Mouse (Mus musculus): ENCODE data around the gene Hist1h3a. TPM values are rescaled to one million over a fixed set of nuclear protein-coding genes. Genes with fewer than 3 reads are reported as not detected.
"Not testable (repeated sequence)": the region's sequence is repeated elsewhere in the genome, so short reads cannot be mapped to it uniquely, and the experiment has no call there.

The Hist1h3a gene
- polyA plus RNA-seq (2012; rRNA removed), result 29.4 and 33.4 TPM in 2 replicates

DNA sequence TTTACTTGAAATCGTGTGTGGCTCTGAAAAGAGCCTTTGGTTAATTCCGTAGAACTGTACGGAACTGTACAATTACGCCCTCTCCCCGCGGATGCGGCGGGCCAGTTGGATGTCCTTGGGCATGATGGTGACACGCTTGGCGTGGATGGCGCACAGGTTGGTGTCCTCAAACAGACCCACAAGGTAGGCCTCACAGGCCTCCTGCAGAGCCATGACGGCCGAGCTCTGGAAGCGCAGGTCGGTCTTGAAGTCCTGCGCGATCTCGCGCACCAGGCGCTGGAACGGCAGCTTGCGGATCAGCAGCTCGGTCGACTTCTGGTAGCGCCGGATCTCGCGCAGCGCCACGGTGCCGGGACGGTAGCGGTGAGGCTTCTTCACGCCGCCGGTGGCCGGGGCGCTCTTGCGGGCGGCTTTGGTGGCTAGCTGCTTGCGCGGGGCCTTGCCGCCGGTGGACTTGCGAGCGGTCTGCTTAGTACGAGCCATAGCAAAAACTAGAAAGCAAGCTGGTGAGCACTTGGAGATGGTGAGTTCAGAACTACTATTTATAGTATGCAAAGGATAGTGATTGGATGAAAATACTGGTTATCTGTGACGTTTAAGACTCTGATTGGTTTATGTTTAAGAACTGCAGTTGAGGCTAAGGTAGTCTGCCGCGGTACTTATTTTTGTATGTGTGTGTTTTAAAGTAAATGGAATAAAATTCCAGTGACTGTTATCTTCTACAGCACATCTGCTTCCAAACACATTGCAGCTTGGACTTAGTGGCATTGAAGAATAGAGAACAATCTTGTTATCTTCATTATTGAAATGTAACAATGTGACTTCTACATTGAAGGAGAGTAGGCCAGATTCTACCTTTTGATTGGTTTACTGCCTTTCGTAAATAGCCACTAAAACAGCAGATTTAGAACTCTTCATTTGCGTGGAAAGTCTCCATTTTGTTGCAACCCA is at the start of gene Hist1h3a:
TSS of gene Hist1h3a (minus strand) at position 516 of the 951 bp plus-strand sequence.
- peak; percentile 77 for TF ChIP-seq POLR2A (IDR thresholded peaks at IDR 0.05; ENCODE audit: control insufficient read depth, low read depth, low read length)
- Histone ChIP-seq H3K27ac (ENCODE audit: control insufficient read depth, insufficient read depth, low read depth, low read length) (peak within 1 kb of the TSS; percentile 75), H3K4me3 (ENCODE audit: control insufficient read depth, low read depth, low read length) (peak within 1 kb of the TSS; percentile 85), H3K4me1 (ENCODE audit: control insufficient read depth, insufficient read depth, low read length) (peaks cover 11% of the 10 kb centered on the region)
- not testable (repeated sequence) for H3K36me3 ChIP-seq (ENCODE audit: control insufficient read depth, insufficient read depth, low read length); H3K27me3 ChIP-seq (ENCODE audit: control insufficient read depth, insufficient read depth, low read length)

DNA sequence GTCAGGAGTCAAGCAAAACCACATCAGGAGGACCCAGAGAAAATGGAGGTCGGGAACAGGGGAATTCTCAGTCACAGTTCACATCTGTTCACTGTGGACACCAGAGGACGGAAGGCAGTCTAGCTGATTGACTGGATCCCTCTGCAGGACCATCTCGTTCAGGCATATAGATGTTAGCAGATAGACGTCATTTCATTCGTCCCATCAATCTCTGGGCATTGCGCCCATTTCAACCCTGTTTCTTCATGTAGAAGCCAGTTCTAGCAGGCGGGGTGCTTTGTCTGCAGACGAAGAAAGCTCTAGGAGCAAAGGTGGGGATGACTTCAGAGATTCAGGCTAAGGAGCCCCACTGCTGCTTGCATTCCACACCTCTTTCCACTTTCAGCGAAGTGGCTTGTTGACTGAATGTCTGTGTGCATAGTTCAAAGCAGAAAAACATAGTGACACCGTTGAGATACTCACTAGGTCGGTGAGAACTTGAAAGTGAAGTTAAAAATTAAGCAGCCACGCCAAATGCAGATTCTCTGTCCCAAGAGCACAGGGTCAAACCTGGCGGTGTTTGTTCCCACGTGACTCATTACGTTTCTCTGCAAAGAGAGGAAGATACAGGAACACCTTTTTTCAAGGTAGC is 44.4 kb upstream of the Hist1h3a start, which contains the start of gene Slc17a2:
TSS of gene Slc17a2 (plus strand) at position 572 of the 631 bp plus-strand sequence.
- H3K27me3 ChIP-seq (ENCODE audit: control insufficient read depth, insufficient read depth, low read length), result no peaks in the 10 kb centered on the region
- TF ChIP-seq POLR2A (IDR thresholded peaks at IDR 0.05; ENCODE audit: control insufficient read depth, low read depth, low read length), result no peak
- TF ChIP-seq CTCF (IDR thresholded peaks at IDR 0.05; ENCODE audit: control insufficient read depth, insufficient read depth, insufficient replicate concordance, low read depth, low read length), result no peak
- no peak within 1 kb of the TSS for H3K4me3 ChIP-seq (ENCODE audit: control insufficient read depth, low read depth, low read length)
- no peaks in the 10 kb centered on the region for H3K36me3 ChIP-seq (ENCODE audit: control insufficient read depth, insufficient read depth, low read length)
- H3K27ac ChIP-seq (ENCODE audit: control insufficient read depth, insufficient read depth, low read depth, low read length), result no peak within 1 kb of the TSS
- no peaks in the 10 kb centered on the region for H3K4me1 ChIP-seq (ENCODE audit: control insufficient read depth, insufficient read depth, low read length)

GRCm38 (mm10) chr13:23804532-23804931 is 42.3 kb upstream of the Hist1h3a start:
- no peak for TF ChIP-seq POLR2A (IDR thresholded peaks at IDR 0.05; ENCODE audit: control insufficient read depth, low read depth, low read length)
- TF ChIP-seq CTCF (IDR thresholded peaks at IDR 0.05; ENCODE audit: control insufficient read depth, insufficient read depth, insufficient replicate concordance, low read depth, low read length), result no peak
- Histone ChIP-seq H3K27me3 (ENCODE audit: control insufficient read depth, insufficient read depth, low read length) (no peaks in the 10 kb centered on the region), H3K36me3 (ENCODE audit: control insufficient read depth, insufficient read depth, low read length) (no peaks in the 10 kb centered on the region), H3K4me1 (ENCODE audit: control insufficient read depth, insufficient read depth, low read length) (no peaks in the 10 kb centered on the region), H3K4me3 (ENCODE audit: control insufficient read depth, low read depth, low read length) (no peak overlapping the region), H3K27ac (ENCODE audit: control insufficient read depth, insufficient read depth, low read depth, low read length) (no peak overlapping the region)

DNA sequence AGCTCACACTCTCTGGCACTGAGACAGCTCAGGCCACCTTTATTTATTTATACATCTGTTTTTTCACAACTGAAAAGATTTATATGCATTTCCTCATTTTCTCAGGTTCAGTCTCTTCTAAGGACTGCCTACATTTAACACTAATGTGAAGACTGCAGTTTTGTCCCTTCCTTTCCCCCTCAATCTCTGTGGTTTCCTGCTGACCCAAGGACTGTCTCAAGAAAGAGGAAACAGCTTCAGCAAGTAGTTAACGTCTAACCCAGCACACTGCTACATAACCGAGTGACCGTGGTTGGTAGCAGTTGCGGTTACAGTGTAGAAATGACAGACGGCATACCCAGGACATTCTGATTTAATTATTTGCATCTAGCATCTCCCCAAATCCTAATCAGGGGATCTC is 37.2 kb upstream of the Hist1h3a start:
- H3K27ac ChIP-seq (ENCODE audit: control insufficient read depth, insufficient read depth, low read depth, low read length), result no peak overlapping the region
- H3K27me3 ChIP-seq (ENCODE audit: control insufficient read depth, insufficient read depth, low read length), result no peaks in the 10 kb centered on the region
- no peak overlapping the region for H3K4me3 ChIP-seq (ENCODE audit: control insufficient read depth, low read depth, low read length)
- no peaks in the 10 kb centered on the region for H3K36me3 ChIP-seq (ENCODE audit: control insufficient read depth, insufficient read depth, low read length)
- TF ChIP-seq CTCF (IDR thresholded peaks at IDR 0.05; ENCODE audit: control insufficient read depth, insufficient read depth, insufficient replicate concordance, low read depth, low read length) (no peak), POLR2A (IDR thresholded peaks at IDR 0.05; ENCODE audit: control insufficient read depth, low read depth, low read length) (no peak)
- no peaks in the 10 kb centered on the region for H3K4me1 ChIP-seq (ENCODE audit: control insufficient read depth, insufficient read depth, low read length)

DNA sequence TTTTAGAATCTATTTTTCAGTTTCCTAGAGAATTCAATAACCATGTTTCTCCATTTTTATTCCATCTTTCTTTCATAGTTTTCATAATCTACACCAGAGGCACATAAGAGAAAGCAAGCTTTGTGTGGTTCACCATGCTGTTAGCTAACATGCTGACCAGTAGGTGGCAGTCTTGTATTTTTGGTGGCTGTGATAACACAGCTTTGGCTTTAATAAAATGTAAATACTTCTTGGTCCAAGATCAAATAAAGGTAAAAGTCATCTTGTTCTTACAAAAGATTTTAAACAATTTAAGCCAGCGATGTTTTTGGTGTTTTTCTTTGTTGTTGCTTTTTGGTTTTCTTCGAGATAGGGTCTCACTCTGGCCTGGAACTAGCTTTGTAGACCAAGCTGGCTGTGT is 30.3 kb upstream of the Hist1h3a start:
- Histone ChIP-seq H3K27me3 (ENCODE audit: control insufficient read depth, insufficient read depth, low read length) (no peaks in the 10 kb centered on the region), H3K4me1 (ENCODE audit: control insufficient read depth, insufficient read depth, low read length) (no peaks in the 10 kb centered on the region), H3K4me3 (ENCODE audit: control insufficient read depth, low read depth, low read length) (no peak overlapping the region), H3K27ac (ENCODE audit: control insufficient read depth, insufficient read depth, low read depth, low read length) (no peak overlapping the region), H3K36me3 (ENCODE audit: control insufficient read depth, insufficient read depth, low read length) (no peaks in the 10 kb centered on the region)
- TF ChIP-seq POLR2A (IDR thresholded peaks at IDR 0.05; ENCODE audit: control insufficient read depth, low read depth, low read length) (no peak), CTCF (IDR thresholded peaks at IDR 0.05; ENCODE audit: control insufficient read depth, insufficient read depth, insufficient replicate concordance, low read depth, low read length) (no peak; the same call in 1 of the 2 replicates)

GRCm38 (mm10) chr13:23779025-23779424 is 16.8 kb upstream of the Hist1h3a start:
- Histone ChIP-seq H3K27me3 (ENCODE audit: control insufficient read depth, insufficient read depth, low read length) (no peaks in the 10 kb centered on the region), H3K4me1 (ENCODE audit: control insufficient read depth, insufficient read depth, low read length) (no peaks in the 10 kb centered on the region; the same call in 1 of the 2 replicates), H3K27ac (ENCODE audit: control insufficient read depth, insufficient read depth, low read depth, low read length) (no peak overlapping the region), H3K4me3 (ENCODE audit: control insufficient read depth, low read depth, low read length) (no peak overlapping the region), H3K36me3 (ENCODE audit: control insufficient read depth, insufficient read depth, low read length) (no peaks in the 10 kb centered on the region)
- TF ChIP-seq CTCF (IDR thresholded peaks at IDR 0.05; ENCODE audit: control insufficient read depth, insufficient read depth, insufficient replicate concordance, low read depth, low read length), result no peak
- no peak for TF ChIP-seq POLR2A (IDR thresholded peaks at IDR 0.05; ENCODE audit: control insufficient read depth, low read depth, low read length)

- no peaks in the 10 kb centered on the region for H3K36me3 ChIP-seq (ENCODE audit: control insufficient read depth, insufficient read depth, low read length)
- TF ChIP-seq CTCF (IDR thresholded peaks at IDR 0.05; ENCODE audit: control insufficient read depth, insufficient read depth, insufficient replicate concordance, low read depth, low read length) (no peak), POLR2A (IDR thresholded peaks at IDR 0.05; ENCODE audit: control insufficient read depth, low read depth, low read length) (no peak)
- no peaks in the 10 kb centered on the region; the same call in 1 of the 2 replicates for H3K4me1 ChIP-seq (ENCODE audit: control insufficient read depth, insufficient read depth, low read length)
- H3K4me3 ChIP-seq (ENCODE audit: control insufficient read depth, low read depth, low read length), result peak overlapping the region; percentile 30
- no peak overlapping the region for H3K27ac ChIP-seq (ENCODE audit: control insufficient read depth, insufficient read depth, low read depth, low read length)
- no peaks in the 10 kb centered on the region for H3K27me3 ChIP-seq (ENCODE audit: control insufficient read depth, insufficient read depth, low read length)
Measured at GRCm38 (mm10) chr13:23778339-23778738, 16.2 kb upstream of the Hist1h3a start.
